Mouse (Mus musculus) embryonic facial prominence, embryonic 13.5 days (tissue): ENCODE measurements around the gene Nras. TPM values are rescaled to one million over a fixed set of nuclear protein-coding genes. Genes with fewer than 3 reads are reported as not detected.

Experiments used
- ATAC-seq: fragments of 200-750 bp; cut with Nextera tagmentation; 2 replicates; pipeline ENCODE4 v1.8.0; 2017; ENCODE audit warnings: low read depth; ENCODE audit not compliant: insufficient number of reproducible peaks, insufficient read depth, low FRiP score, low TSS enrichment
- H3K27ac ChIP-seq: fragments of 300-500 bp; sonication (generic); 2 replicates; pipeline ENCODE4 v1.5.1; 2015; ENCODE audit warnings: moderate library complexity, mild to moderate bottlenecking, inconsistent platforms
- H3K27me3 ChIP-seq: fragments of 300-500 bp; sonication (generic); 2 replicates; pipeline ENCODE4 v1.6.1; 2015; ENCODE audit warnings: mild to moderate bottlenecking, inconsistent platforms
- H3K36me3 ChIP-seq: fragments of 300-500 bp; sonication (generic); 2 replicates; pipeline ENCODE4 v1.6.1; 2015; ENCODE audit warnings: mild to moderate bottlenecking, inconsistent platforms
- H3K4me1 ChIP-seq: fragments of 300-500 bp; sonication (generic); 2 replicates; pipeline ENCODE4 v1.6.1; 2015; ENCODE audit warnings: inconsistent platforms
- H3K4me2 ChIP-seq: fragments of 300-500 bp; sonication (generic); 2 replicates; pipeline ENCODE4 v1.6.1; 2015; ENCODE audit warnings: moderate library complexity, mild to moderate bottlenecking, inconsistent platforms
- H3K4me3 ChIP-seq: fragments of 300-500 bp; sonication (generic); 2 replicates; pipeline ENCODE4 v1.5.1; 2015; ENCODE audit warnings: mild to moderate bottlenecking, inconsistent platforms
- H3K9ac ChIP-seq: fragments of 300-500 bp; sonication (generic); 2 replicates; pipeline ENCODE4 v1.6.1; 2015; ENCODE audit warnings: mild to moderate bottlenecking, inconsistent platforms
- H3K9me3 ChIP-seq: fragments of 300-500 bp; sonication (generic); 2 replicates; pipeline ENCODE4 v1.6.1; 2016; ENCODE audit warnings: inconsistent platforms
- WGBS: fragments of 180-500 bp; shearing (Covaris S2); methylation state at CpG from one replicate; pipeline ENCODE4 v1.1.7; 2015; ENCODE audit warnings: mixed read lengths; 5-methylcytosine and 5-hydroxymethylcytosine counted together
- polyA plus RNA-seq: library from polyadenylated mRNA; unstranded; fragments of >200 nt; fragmentation: Nextera tagmentation; extraction: Ambion mirVana; gene quantifications from 2 replicates; pipeline ENCODE4 v1.2.1, GENCODE M21; 2015

The Nras gene
- polyA plus RNA-seq, 1 experiment from 2014 or later, result 100 TPM

GRCm38 (mm10) chr3:103100735-103101134 lies 42.6 kb downstream of the Nras start:
- H3K4me2 ChIP-seq, result no peak overlapping the region
- H3K36me3 ChIP-seq, result no peaks in the 10 kb centered on the region
- no peaks in the 10 kb centered on the region for H3K9me3 ChIP-seq
- 47% methylated on average over 2 of the region's 2 CpGs for WGBS
- 0 out of 2 replicates have a peak, but pooled peaks cover 7% of the 10 kb centered on the region for H3K4me1 ChIP-seq
- H3K9ac ChIP-seq, result no peak overlapping the region
- H3K27ac ChIP-seq, result no peak overlapping the region
- no peak for ATAC-seq
- no peak overlapping the region for H3K4me3 ChIP-seq
- no peaks in the 10 kb centered on the region for H3K27me3 ChIP-seq

- no peak for ATAC-seq
- no peak overlapping the region for H3K9ac ChIP-seq
- 65% methylated on average over 5 of the region's 5 CpGs for WGBS
- no peak overlapping the region for H3K4me3 ChIP-seq
- H3K36me3 ChIP-seq, result no peaks in the 10 kb centered on the region
- H3K27ac ChIP-seq, result no peak overlapping the region
- no peak overlapping the region for H3K4me2 ChIP-seq
- H3K27me3 ChIP-seq, result no peaks in the 10 kb centered on the region
- 0 out of 2 replicates have a peak, but pooled peaks cover 7% of the 10 kb centered on the region for H3K4me1 ChIP-seq
- no peaks in the 10 kb centered on the region for H3K9me3 ChIP-seq
These were observed 43.1 kb downstream of the Nras start for GRCm38 (mm10) chr3:103101194-103101593.

- Histone ChIP-seq H3K27me3 (no peaks in the 10 kb centered on the region), H3K27ac (peak overlapping the region; percentile 91), H3K4me2 (peak overlapping the region; percentile 81), H3K9me3 (no peaks in the 10 kb centered on the region), H3K36me3 (no peaks in the 10 kb centered on the region), H3K4me3 (peak overlapping the region; percentile 82), H3K4me1 (0 out of 2 replicates have a peak, but pooled peaks cover 7% of the 10 kb centered on the region), H3K9ac (peak overlapping the region; percentile 88)
- ATAC-seq, result peak; percentile 43; the same call in 1 of the 2 replicates
- WGBS, result 2% methylated on average over 14 of the region's 14 CpGs
These were observed 43.8 kb downstream of the Nras start for GRCm38 (mm10) chr3:103101909-103102308.

GRCm38 (mm10) chr3:103102454-103103390 lies 44.6 kb downstream of the Nras start, which contains the start of gene Dennd2c:
Gene Dennd2c (plus strand): TSS chr3:103102604.
- Histone ChIP-seq H3K27me3 (no peaks in the 10 kb centered on the region), H3K27ac (peak within 1 kb of the TSS; percentile 91), H3K4me2 (peak within 1 kb of the TSS; percentile 81), H3K36me3 (no peaks in the 10 kb centered on the region), H3K4me1 (0 out of 2 replicates have a peak, but pooled peaks cover 8% of the 10 kb centered on the region), H3K4me3 (peak within 1 kb of the TSS; percentile 82), H3K9ac (peak within 1 kb of the TSS; percentile 88), H3K9me3 (no peaks in the 10 kb centered on the region)
- ATAC-seq, result peak; percentile 95
- under 1% methylated on average over 70 of the region's 72 CpGs for WGBS

GRCm38 (mm10) chr3:103107565-103108240 lies 49.6 kb downstream of the Nras start:
- no peak overlapping the region for H3K4me3 ChIP-seq
- no peaks in the 10 kb centered on the region for H3K36me3 ChIP-seq
- WGBS, result 89% methylated on average over 7 of the region's 7 CpGs
- no peaks in the 10 kb centered on the region for H3K27me3 ChIP-seq
- no peak overlapping the region for H3K27ac ChIP-seq
- ATAC-seq, result no peak
- peaks cover 15% of the 10 kb centered on the region for H3K4me1 ChIP-seq
- H3K9me3 ChIP-seq, result no peaks in the 10 kb centered on the region
- H3K4me2 ChIP-seq, result no peak overlapping the region
- H3K9ac ChIP-seq, result no peak overlapping the region

- Histone ChIP-seq H3K27ac (no peak overlapping the region), H3K36me3 (no peaks in the 10 kb centered on the region), H3K4me3 (no peak overlapping the region), H3K4me1 (peaks cover 15% of the 10 kb centered on the region), H3K9ac (no peak overlapping the region), H3K27me3 (no peaks in the 10 kb centered on the region), H3K4me2 (no peak overlapping the region), H3K9me3 (no peaks in the 10 kb centered on the region)
- 92% methylated on average over 5 of the region's 5 CpGs for WGBS
- no peak for ATAC-seq
These were observed 54.1 kb downstream of the Nras start for GRCm38 (mm10) chr3:103112216-103112615.

Other genes with a start within 250 kb of the Nras start
- gene Sycp1, start 122.2 kb upstream of the Nras start, polyA plus RNA-seq, result not detected in 2 replicates
- not detected in 2 replicates for gene Nr1h5, start 94.2 kb upstream of the Nras start, polyA plus RNA-seq
- gene Sike1, start 62.6 kb upstream of the Nras start, polyA plus RNA-seq, result 56.6 and 60.0 TPM in 2 replicates
- gene Csde1, start 37.9 kb upstream of the Nras start, polyA plus RNA-seq, result 396 and 425 TPM in 2 replicates
- gene Ampd1, start 15.7 kb downstream of the Nras start, polyA plus RNA-seq, result 0.17 and 0.28 TPM in 2 replicates
- 11.9 and 12.8 TPM in 2 replicates for gene Dennd2c, start 44.3 kb downstream of the Nras start, polyA plus RNA-seq
- 231 and 257 TPM in 2 replicates for gene Bcas2, start 113.4 kb downstream of the Nras start, polyA plus RNA-seq
- gene Trim33, start 221.0 kb downstream of the Nras start, polyA plus RNA-seq, result 34.2 and 37.6 TPM in 2 replicates